Mouse (Mus musculus) forebrain, embryonic 12.5 days (tissue): Measurements from ENCODE around the gene Krt86. TPM values are rescaled to one million over a fixed set of nuclear protein-coding genes. Genes with fewer than 3 reads are reported as not detected.

Experiments used
- ATAC-seq: fragments of 200-750 bp; cut with Nextera tagmentation; 2 replicates; pipeline ENCODE4 v1.8.0; 2017; ENCODE audit warnings: moderate TSS enrichment; ENCODE audit not compliant: low FRiP score
- H3K27ac ChIP-seq: fragments of 300-500 bp; sonication (generic); 2 replicates; pipeline ENCODE4 v1.5.1; 2016; ENCODE audit warnings: mild to moderate bottlenecking
- H3K27me3 ChIP-seq: fragments of 300-500 bp; sonication (generic); 2 replicates; pipeline ENCODE4 v1.6.1; 2016; ENCODE audit warnings: mild to moderate bottlenecking
- H3K36me3 ChIP-seq: fragments of 300-500 bp; sonication (generic); replicated peaks from 2 replicates; pipeline ENCODE4 v1.6.1; 2016; ENCODE audit warnings: mild to moderate bottlenecking
- H3K4me1 ChIP-seq: fragments of 300-500 bp; sonication (generic); 2 replicates; pipeline ENCODE4 v1.6.1; 2016
- H3K4me2 ChIP-seq: fragments of 300-500 bp; sonication (generic); 2 replicates; pipeline ENCODE4 v1.6.1; 2016; ENCODE audit warnings: mild to moderate bottlenecking, moderate library complexity
- H3K4me3 ChIP-seq: fragments of 300-500 bp; sonication (generic); replicated peaks from 2 replicates; pipeline ENCODE4 v1.5.1; 2016; ENCODE audit warnings: mild to moderate bottlenecking
- H3K9ac ChIP-seq: fragments of 300-500 bp; sonication (generic); 2 replicates; pipeline ENCODE4 v1.6.1; 2016; ENCODE audit warnings: mild to moderate bottlenecking
- H3K9me3 ChIP-seq: fragments of 300-500 bp; sonication (generic); 2 replicates; pipeline ENCODE4 v1.6.1; 2016
- WGBS: fragments of 180-500 bp; shearing (Covaris S2); methylation state at CpG from one replicate; pipeline ENCODE4 v1.1.7; 2016; 5-methylcytosine and 5-hydroxymethylcytosine counted together
- polyA plus RNA-seq: library from polyadenylated mRNA; unstranded; fragments of >200 nt; fragmentation: Nextera tagmentation; extraction: Ambion mirVana; gene quantifications from 2 replicates; pipeline ENCODE4 v1.2.1, GENCODE M21; 2016

Gene Krt86
- polyA plus RNA-seq, 1 experiment from 2014 or later, result not detected

- 81% methylated on average over 14 of the region's 14 CpGs for WGBS
- Histone ChIP-seq H3K27ac (no peak overlapping the region), H3K4me3 (no peak overlapping the region), H3K9me3 (0 out of 2 replicates have a peak, but pooled peaks cover 2% of the 10 kb centered on the region), H3K36me3 (no peaks in the 10 kb centered on the region), H3K4me2 (no peak overlapping the region), H3K27me3 (no peaks in the 10 kb centered on the region), H3K9ac (no peak overlapping the region), H3K4me1 (peaks cover 6% of the 10 kb centered on the region)
- no peak for ATAC-seq
Observed at GRCm38 (mm10) chr15:101459283-101459682, 14.0 kb upstream of the Krt86 start.

- Histone ChIP-seq H3K27me3 (no peaks in the 10 kb centered on the region), H3K27ac (no peak within 1 kb of the TSS), H3K4me2 (no peak within 1 kb of the TSS), H3K9me3 (no peaks in the 10 kb centered on the region), H3K36me3 (no peaks in the 10 kb centered on the region), H3K4me3 (no peak within 1 kb of the TSS), H3K9ac (no peak within 1 kb of the TSS), H3K4me1 (peaks cover 1% of the 10 kb centered on the region)
- WGBS, result 85% methylated on average over 13 of the region's 13 CpGs
- no peak for ATAC-seq
Observed at GRCm38 (mm10) chr15:101463651-101464050, 9.6 kb upstream of the Krt86 start, which contains the start of gene Krt81. Gene Krt81, minus strand, starts transcription at chr15:101463751.

GRCm38 (mm10) chr15:101469093-101469492, 4.2 kb upstream of the Krt86 start:
- H3K4me3 ChIP-seq, result no peak overlapping the region
- no peaks in the 10 kb centered on the region for H3K9me3 ChIP-seq
- no peak for ATAC-seq
- H3K27me3 ChIP-seq, result no peaks in the 10 kb centered on the region
- H3K36me3 ChIP-seq, result no peaks in the 10 kb centered on the region
- no peak overlapping the region for H3K9ac ChIP-seq
- no peak overlapping the region for H3K4me2 ChIP-seq
- no peak overlapping the region for H3K27ac ChIP-seq
- H3K4me1 ChIP-seq, result no peaks in the 10 kb centered on the region
- WGBS, result 85% methylated on average over 4 of the region's 4 CpGs

GRCm38 (mm10) chr15:101479007-101479665, 5.9 kb downstream of the Krt86 start:
- Histone ChIP-seq H3K27ac (no peak overlapping the region), H3K4me2 (peak overlapping the region; percentile 66), H3K9me3 (no peaks in the 10 kb centered on the region), H3K4me3 (peak overlapping the region; percentile 27), H3K9ac (peak overlapping the region; percentile 5; the same call in 1 of the 2 replicates), H3K36me3 (no peaks in the 10 kb centered on the region), H3K27me3 (peaks cover 10% of the 10 kb centered on the region; the same call in 1 of the 2 replicates), H3K4me1 (peaks cover 12% of the 10 kb centered on the region)
- 10% methylated on average over 31 of the region's 31 CpGs for whole genome bisulfite sequencing
- ATAC-seq, result 0 out of 2 replicates have a peak, but pooled peaks have one; percentile 27

GRCm38 (mm10) chr15:101479666-101480060, 6.4 kb downstream of the Krt86 start:
- Histone ChIP-seq H3K36me3 (no peaks in the 10 kb centered on the region), H3K4me2 (peak overlapping the region; percentile 66), H3K4me3 (peak overlapping the region; percentile 27), H3K4me1 (peaks cover 12% of the 10 kb centered on the region), H3K9me3 (no peaks in the 10 kb centered on the region), H3K27ac (no peak overlapping the region), H3K27me3 (peaks cover 10% of the 10 kb centered on the region; the same call in 1 of the 2 replicates), H3K9ac (0 out of 2 replicates have a peak overlapping the region, but pooled peaks have one; percentile 5)
- ATAC-seq, result 0 out of 2 replicates have a peak, but pooled peaks have one; percentile 36
- WGBS, result 39% methylated on average over 11 of the region's 11 CpGs

GRCm38 (mm10) chr15:101482056-101482455, 8.8 kb downstream of the Krt86 start:
- Histone ChIP-seq H3K9ac (no peak overlapping the region), H3K4me2 (no peak overlapping the region), H3K9me3 (no peaks in the 10 kb centered on the region), H3K4me3 (no peak overlapping the region), H3K4me1 (peaks cover 12% of the 10 kb centered on the region), H3K36me3 (no peaks in the 10 kb centered on the region), H3K27ac (no peak overlapping the region), H3K27me3 (peaks cover 4% of the 10 kb centered on the region; the same call in 1 of the 2 replicates)
- no peak for ATAC-seq
- 52% methylated on average over 4 of the region's 4 CpGs for WGBS

GRCm38 (mm10) chr15:101483646-101484045, 10.4 kb downstream of the Krt86 start:
- H3K4me3 ChIP-seq, result no peak overlapping the region
- peaks cover 12% of the 10 kb centered on the region for H3K4me1 ChIP-seq
- no peaks in the 10 kb centered on the region for H3K36me3 ChIP-seq
- no peak overlapping the region for H3K9ac ChIP-seq
- ATAC-seq, result no peak
- H3K27me3 ChIP-seq, result no peaks in the 10 kb centered on the region
- no peaks in the 10 kb centered on the region for H3K9me3 ChIP-seq
- no peak overlapping the region for H3K27ac ChIP-seq
- WGBS, result 100% methylated on average over 1 of the region's 1 CpGs
- H3K4me2 ChIP-seq, result no peak overlapping the region

GRCm38 (mm10) chr15:101484939-101485338, 11.7 kb downstream of the Krt86 start:
- Histone ChIP-seq H3K9me3 (no peaks in the 10 kb centered on the region), H3K27me3 (no peaks in the 10 kb centered on the region), H3K9ac (no peak overlapping the region), H3K4me1 (no peaks in the 10 kb centered on the region), H3K27ac (no peak overlapping the region), H3K4me2 (no peak overlapping the region), H3K4me3 (no peak overlapping the region), H3K36me3 (no peaks in the 10 kb centered on the region)
- 100% methylated on average over 1 of the region's 1 CpGs for WGBS
- no peak for ATAC-seq

GRCm38 (mm10) chr15:101485911-101486635, 12.8 kb downstream of the Krt86 start:
- Histone ChIP-seq H3K36me3 (no peaks in the 10 kb centered on the region), H3K27ac (no peak overlapping the region), H3K4me1 (no peaks in the 10 kb centered on the region), H3K4me3 (no peak overlapping the region), H3K27me3 (no peaks in the 10 kb centered on the region), H3K9ac (no peak overlapping the region), H3K9me3 (no peaks in the 10 kb centered on the region), H3K4me2 (no peak overlapping the region)
- WGBS, result 83% methylated on average over 11 of the region's 11 CpGs
- no peak for ATAC-seq

- no peak within 1 kb of the TSS for H3K4me2 ChIP-seq
- H3K9me3 ChIP-seq, result no peaks in the 10 kb centered on the region
- no peak within 1 kb of the TSS for H3K27ac ChIP-seq
- H3K4me1 ChIP-seq, result no peaks in the 10 kb centered on the region
- H3K4me3 ChIP-seq, result no peak within 1 kb of the TSS
- 65% methylated on average over 6 of the region's 6 CpGs for WGBS
- no peak for ATAC-seq
- no peak within 1 kb of the TSS for H3K9ac ChIP-seq
- H3K27me3 ChIP-seq, result no peaks in the 10 kb centered on the region
- H3K36me3 ChIP-seq, result no peaks in the 10 kb centered on the region
Observed at GRCm38 (mm10) chr15:101491431-101491830, 18.2 kb downstream of the Krt86 start, which contains the start of gene Krt83. Gene Krt83, minus strand, starts transcription at chr15:101491512.

- Histone ChIP-seq H3K27me3 (no peaks in the 10 kb centered on the region), H3K4me2 (no peak overlapping the region), H3K4me3 (no peak overlapping the region), H3K4me1 (no peaks in the 10 kb centered on the region), H3K9me3 (no peaks in the 10 kb centered on the region), H3K27ac (no peak overlapping the region), H3K36me3 (no peaks in the 10 kb centered on the region), H3K9ac (no peak overlapping the region)
- ATAC-seq, result no peak
- WGBS, result 83% methylated on average over 8 of the region's 8 CpGs
Observed at GRCm38 (mm10) chr15:101492718-101493117, 19.4 kb downstream of the Krt86 start.

- Histone ChIP-seq H3K4me1 (no peaks in the 10 kb centered on the region), H3K27ac (no peak overlapping the region), H3K36me3 (no peaks in the 10 kb centered on the region), H3K9ac (no peak overlapping the region), H3K27me3 (no peaks in the 10 kb centered on the region), H3K4me3 (no peak overlapping the region), H3K4me2 (no peak overlapping the region), H3K9me3 (no peaks in the 10 kb centered on the region)
- ATAC-seq, result no peak
- WGBS, result 88% methylated on average over 6 of the region's 6 CpGs
Observed at GRCm38 (mm10) chr15:101493713-101494112, 20.4 kb downstream of the Krt86 start.
